Mouse (Mus musculus): ENCODE measurements around the gene Trim59.

Gene Trim59

GRCm38 (mm10) chr3:69005338-69006245 lies 39.0 kb downstream of the Trim59 start:
- no peak for DNase-seq (ENCODE audit: low spot score)

DNA sequence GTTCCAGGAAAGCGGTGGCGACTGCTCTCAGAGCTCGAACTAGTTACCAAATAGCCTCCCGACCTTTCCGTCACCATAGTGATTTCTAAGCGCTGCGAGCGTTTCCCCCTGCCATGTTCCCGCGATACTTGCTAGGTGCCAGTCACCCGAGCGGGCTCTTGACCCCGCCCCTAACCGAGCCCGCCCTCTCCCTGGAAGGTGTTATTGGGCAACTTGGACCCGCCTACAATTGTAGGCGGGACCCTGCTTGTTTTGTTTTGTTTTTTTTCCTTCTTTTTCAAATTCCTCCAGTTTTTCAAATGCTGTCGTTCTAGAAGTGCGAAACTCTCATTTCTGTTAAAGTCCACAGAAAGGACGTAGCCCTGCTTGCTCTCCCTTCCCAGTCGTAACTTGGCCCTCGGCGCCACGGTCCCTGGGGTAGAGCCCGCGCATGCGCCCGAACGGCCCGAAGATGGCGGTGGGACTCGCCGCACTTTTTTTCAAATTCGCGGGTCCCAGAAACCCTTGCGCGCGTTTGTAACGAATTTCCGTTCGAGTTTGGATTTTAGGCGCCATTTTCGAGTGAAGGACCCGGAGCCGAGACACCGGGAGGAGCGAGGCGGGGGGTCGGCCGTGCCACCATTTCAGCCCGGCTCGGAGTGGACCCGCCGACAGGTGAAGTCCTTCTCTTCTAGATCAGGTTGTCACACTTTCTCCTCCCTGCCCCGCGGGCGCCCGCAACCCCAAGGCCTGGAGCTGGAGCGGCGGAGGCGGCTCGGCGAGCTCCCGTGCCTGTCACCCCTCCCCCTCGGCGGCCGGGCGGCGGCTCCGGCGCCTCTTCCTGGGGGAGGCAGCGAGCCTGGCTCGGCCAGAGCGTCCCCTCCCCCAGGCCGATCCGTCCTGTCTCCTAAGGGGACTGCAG lies 39.9 kb downstream of the Trim59 start, which contains the start of the genes Ift80 and Smc4:
Gene Ift80, minus strand, starts transcription at position 134 of the 901 bp plus-strand sequence.
Gene Smc4, plus strand, starts transcription at position 302 of the 901 bp plus-strand sequence.
- DNase-seq (ENCODE audit: low spot score): peak; percentile 90

GRCm38 (mm10) chr3:69004055-69004436 lies 40.5 kb downstream of the Trim59 start:
- no peak for DNase-seq (ENCODE audit: low spot score)

- no peak for DNase-seq (ENCODE audit: low spot score)
Measured at GRCm38 (mm10) chr3:69002781-69003180, 41.8 kb downstream of the Trim59 start.

- DNase-seq (ENCODE audit: low spot score): no peak
Measured at GRCm38 (mm10) chr3:68986550-68986949, 58.0 kb downstream of the Trim59 start.
